Mouse (Mus musculus): ENCODE results near the gene Lamtor3. TPM values are rescaled to one million over a fixed set of nuclear protein-coding genes. Genes with fewer than 3 reads are reported as not detected.

Lamtor3 gene
- polyA plus RNA-seq, 1 experiment from 2014 or later, result 120 TPM

Other genes with a start within 250 kb of the Lamtor3 start
- gene Gm21962, start 247.0 kb upstream of the Lamtor3 start, polyA plus RNA-seq (2015; fragmentation: Nextera tagmentation; extraction: Ambion mirVana), result not detected in 2 replicates
- 2,079 and 2,169 TPM in 2 replicates for gene H2afz, start 54.0 kb upstream of the Lamtor3 start, polyA plus RNA-seq (2015; fragmentation: Nextera tagmentation; extraction: Ambion mirVana)
- 9.9 and 10.4 TPM in 2 replicates for gene Dnajb14, start 50.8 kb upstream of the Lamtor3 start, polyA plus RNA-seq (2015; fragmentation: Nextera tagmentation; extraction: Ambion mirVana)
- 5.9 and 6.8 TPM in 2 replicates for gene Dapp1, start 63.0 kb downstream of the Lamtor3 start, polyA plus RNA-seq (2015; fragmentation: Nextera tagmentation; extraction: Ambion mirVana)
- 0.40 and 0.41 TPM in 2 replicates for gene 1110002E22Rik, start 146.5 kb downstream of the Lamtor3 start, polyA plus RNA-seq (2015; fragmentation: Nextera tagmentation; extraction: Ambion mirVana)
- gene Gm5105, start 148.9 kb downstream of the Lamtor3 start, polyA plus RNA-seq (2015; fragmentation: Nextera tagmentation; extraction: Ambion mirVana), result 0.40 TPM in 1 of 2 replicates, not detected in the other
- gene Trmt10a, start 224.9 kb downstream of the Lamtor3 start, polyA plus RNA-seq (2015; fragmentation: Nextera tagmentation; extraction: Ambion mirVana), result 12.4 and 14.0 TPM in 2 replicates
- gene Mttp, start 226.5 kb downstream of the Lamtor3 start, polyA plus RNA-seq (2015; fragmentation: Nextera tagmentation; extraction: Ambion mirVana), result 8.7 and 13.3 TPM in 2 replicates